Mouse (Mus musculus) left cerebral cortex, adult 11 months (tissue): ENCODE results near the gene Gm20388.
A peak's percentile ranks its signal among the peaks of the same experiment; 100 is the strongest.

Experiments
- DNase-seq: peaks from one replicate; pipeline ENCODE4 v3.0.0; 2022; ENCODE audit warnings: low spot score

The Gm20388 gene

DNA sequence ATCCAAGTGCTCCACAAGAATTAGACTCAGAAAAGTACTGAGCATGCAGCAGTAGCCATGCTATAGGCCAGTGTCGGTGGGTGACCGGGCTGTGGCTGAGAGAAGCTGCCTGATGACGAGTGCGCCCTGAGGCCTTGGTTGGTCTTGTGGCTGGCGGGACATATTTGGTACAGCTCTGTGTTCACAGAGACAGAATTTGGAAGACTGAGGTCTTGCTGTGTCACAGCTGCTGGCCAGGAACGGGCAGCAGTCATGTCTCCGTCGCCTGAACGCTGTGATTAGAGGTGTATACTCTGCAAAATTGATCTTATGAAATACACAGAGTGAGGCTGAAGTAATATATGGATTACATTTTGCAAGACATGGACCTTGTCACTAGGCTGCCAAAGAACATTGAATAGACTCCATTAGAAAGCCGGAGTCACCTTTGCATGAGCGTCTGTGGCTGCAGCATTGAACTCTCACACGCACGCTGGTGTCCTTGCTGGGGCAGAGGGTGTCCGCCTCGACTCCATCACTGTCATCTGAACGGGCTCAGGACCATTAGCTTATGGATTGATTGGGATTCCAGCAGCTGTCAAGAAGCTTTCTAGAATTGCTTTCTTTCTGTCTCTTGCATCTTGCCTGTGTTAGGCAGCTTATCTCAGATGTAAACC, 5.7 kb downstream of the Gm20388 start:
- DNase-seq: no peak

DNA sequence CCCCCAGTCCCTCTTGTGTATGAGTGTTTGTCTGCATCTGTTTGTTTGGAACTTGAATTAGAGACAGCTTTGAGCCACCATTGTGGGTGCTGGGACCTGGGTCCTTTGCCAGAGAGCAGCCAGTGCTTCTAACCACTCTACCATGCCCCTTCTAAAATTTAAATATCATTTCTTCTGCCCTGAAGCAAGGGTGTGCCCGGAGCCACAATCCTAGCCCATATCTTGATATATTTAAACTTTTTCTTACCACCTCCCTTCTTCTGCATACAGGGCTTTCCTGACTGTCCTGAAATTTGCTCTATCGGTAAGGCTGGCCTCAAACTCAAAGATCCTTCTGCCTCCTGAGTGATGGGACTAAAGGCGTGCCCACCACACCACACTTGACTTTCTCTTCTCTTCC, 6.8 kb downstream of the Gm20388 start:
- no peak for DNase-seq

DNA sequence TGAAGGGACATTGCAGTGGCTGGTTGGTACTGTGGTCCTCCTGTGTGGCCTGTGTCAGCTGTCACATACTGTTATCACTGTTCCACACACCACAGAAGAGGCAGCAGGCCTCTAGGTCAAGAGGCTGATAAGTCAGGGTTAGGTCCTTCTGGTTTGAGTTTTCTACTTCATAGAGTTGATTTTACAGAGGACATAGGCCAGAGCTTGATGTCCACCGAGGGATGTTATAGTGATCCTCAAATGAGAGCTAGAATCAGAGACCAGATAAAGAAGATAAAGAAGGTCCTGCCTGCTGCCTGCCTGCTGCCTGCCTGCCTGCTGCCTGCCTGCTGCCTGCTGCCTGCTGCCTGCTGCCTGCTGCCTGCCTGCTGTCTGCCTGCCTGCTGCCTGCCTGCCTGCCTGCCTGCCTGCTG, 7.5 kb downstream of the Gm20388 start:
- no peak for DNase-seq

DNA sequence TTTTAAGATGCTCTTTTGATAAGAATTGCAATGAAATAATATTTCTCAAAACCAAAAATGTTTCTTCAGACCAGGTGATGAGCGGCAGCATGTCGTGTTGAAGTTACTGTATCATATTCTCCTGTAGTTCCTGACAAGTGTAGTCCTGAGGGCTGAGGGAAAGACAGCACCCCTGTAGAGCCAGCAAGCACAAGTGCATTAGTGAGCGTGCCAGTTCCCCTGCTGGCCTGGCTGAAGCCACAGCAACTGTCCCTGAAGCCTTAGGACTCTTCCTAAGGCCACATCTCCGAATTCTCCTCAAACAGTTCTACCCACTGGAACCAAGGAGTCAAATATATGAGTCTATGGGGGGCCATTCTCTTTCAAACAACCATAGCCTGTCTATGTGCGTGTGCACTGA, 12.6 kb downstream of the Gm20388 start:
- DNase-seq: no peak

DNA sequence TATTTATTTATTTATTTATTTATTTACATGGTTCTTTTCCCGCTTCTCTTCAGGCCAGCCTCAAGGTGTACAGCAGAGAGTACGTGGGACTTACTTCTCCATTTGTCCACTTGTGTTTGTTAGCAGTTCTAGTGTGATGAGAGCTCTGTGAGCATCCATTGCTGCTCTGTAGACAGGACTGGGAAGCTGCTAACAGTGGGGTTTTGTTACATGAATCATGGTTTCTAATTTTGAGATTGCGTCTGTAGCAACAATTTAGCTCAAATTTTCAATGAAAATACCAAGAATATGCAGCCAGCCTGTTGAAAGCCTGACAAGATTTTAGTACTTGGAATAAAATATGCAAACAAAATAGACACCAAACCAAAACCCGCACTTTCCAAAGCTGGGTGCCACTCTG, 14.8 kb downstream of the Gm20388 start:
- DNase-seq: no peak

DNA sequence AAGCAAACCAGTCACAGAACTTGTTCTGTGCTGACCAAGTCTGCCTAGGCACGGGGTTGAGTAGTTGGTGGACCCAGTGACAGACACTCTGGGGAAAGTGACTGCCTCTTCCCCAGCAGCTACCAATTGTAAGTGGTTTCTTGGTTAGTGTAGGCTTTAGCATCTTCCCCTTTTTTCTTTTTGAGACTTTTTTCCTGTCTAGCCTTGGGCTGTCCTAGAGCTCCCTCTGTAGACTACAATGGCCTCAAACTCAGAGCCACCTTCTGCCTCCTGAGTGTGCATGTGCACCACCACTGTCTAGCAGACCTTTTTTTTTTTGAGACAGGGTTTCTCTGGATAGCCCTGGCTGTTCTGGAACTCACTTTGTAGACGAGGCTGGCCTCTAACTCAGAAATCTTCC, 15.8 kb downstream of the Gm20388 start:
- DNase-seq: no peak

DNA sequence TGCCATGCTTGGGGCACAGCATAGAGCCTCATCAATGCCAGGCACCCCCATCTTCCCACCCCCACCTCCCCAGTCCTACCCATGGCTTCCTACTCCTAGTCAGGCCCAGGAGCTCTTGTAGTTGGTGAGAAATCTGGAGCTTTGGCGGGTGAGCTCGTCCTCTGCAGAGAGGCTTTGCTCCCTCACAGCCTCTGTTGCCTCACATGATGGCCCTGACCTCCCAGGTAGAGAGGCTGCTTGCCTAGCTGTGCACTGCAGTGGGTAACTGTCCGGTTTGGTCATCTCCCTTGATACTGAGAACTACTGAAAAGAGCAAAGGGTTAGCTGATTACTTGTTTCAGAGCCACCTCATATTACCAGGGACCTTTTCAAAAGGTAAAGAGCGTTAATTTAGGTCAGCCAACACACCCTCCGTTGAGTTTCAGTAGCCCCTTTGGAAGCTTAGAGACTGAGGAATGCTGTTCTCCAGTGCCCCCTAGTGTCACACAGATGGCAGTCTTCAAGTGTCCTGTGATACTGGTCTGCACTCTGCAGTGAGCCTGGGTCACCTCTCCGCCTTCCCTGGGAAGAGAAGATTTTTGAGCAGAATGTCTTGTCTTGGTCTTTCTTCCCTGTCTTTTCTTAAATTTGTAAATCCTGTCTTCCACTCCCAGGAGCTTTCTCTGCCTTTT, 16.9 kb downstream of the Gm20388 start:
- no peak for DNase-seq

DNA sequence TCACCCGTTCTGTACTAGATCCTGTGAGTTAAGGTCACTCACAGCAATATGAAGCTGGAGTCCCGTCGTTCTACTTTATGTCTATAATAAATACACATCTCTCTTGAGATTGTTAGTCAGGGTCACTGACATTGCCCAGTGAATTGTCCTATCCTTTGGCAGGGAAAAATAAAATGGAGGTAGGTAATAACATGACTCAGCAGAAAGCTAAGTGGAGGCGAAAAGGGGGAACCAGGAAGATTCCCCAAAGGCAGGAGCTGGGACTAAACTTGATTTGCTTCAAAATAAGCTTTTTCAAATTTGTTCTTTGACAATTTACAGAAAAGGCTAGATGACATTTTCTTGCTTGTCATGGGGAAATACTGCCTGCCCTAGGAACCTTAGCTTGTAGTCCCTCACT, 20.7 kb downstream of the Gm20388 start:
- DNase-seq: no peak

DNA sequence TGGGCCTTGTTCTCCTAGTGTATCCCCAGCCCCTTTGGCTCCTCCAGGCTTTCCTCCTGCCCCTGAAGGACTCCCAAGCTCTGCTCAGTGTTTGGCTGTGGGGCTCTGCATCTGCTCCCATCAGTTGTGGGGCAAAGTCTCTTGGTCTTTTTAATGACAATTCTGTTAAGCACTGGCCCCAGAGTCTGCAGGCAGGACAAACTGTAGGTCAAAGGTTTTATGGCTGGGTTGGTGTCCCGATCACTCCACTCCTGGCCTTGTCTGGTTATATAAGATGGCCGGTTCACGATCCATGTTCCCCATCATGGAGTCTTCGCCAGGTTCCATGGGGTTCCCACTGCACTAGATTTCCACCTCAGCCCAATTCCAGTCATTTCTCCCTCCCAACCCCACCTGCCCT, 23.0 kb downstream of the Gm20388 start:
- no peak for DNase-seq

DNA sequence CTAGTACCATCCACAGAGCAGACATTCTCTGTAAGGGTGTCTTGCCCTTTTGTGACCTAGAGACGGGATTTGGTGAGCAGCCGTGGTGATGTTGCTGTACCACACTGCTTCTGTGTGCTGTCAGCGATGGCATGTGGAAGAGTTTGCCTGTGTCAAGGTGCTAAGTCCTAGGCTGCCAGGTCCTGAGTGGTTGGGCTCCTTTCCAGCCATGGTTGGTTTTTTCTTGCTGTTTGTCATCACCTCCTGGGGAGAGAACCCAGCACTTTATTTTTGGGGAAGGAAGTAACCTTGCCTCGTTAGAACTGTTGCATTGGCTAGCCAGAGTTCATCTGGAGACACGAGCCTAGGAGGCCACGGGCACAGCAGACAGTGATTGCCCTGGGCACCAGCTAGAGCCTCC, 24.9 kb downstream of the Gm20388 start:
- no peak for DNase-seq

DNA sequence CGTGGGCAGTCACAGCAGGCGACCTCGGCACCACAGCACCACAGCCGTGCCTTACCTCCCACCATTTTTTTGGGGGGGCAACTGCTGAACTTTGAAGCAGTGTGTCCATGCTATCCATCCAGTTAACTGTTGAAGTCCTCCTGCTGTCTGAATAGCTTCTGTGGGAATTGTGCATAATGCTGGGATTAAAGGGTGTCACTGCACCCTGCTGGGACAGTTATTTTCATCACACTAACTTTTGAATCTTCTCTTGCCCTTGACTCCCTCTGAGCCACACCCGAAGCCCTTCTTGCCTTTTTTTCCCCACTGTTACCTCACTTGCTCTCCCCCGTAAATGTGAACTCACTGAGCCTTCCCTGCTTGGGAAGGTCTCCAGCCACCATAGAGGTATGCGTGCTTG, 27.8 kb downstream of the Gm20388 start:
- no peak for DNase-seq

DNA sequence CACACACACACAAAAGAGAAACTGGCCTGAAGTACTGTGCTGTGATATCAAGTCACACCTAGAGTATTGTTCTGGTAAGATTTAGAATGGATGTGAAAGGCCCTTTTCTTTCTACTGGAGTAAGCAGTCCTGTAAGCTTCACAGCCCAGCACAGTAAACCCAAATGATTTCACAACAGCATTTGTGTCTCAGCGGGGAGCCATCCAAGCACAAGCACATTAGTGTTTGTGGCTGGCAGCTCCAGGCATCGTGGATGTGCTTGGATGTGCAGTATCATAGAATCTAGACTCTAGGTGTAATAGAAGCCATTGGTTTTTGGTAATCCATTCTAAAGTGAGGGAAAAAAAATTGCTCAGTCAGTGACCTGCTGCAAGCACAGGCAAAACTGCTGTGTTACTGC, 28.7 kb downstream of the Gm20388 start:
- DNase-seq: no peak

DNA sequence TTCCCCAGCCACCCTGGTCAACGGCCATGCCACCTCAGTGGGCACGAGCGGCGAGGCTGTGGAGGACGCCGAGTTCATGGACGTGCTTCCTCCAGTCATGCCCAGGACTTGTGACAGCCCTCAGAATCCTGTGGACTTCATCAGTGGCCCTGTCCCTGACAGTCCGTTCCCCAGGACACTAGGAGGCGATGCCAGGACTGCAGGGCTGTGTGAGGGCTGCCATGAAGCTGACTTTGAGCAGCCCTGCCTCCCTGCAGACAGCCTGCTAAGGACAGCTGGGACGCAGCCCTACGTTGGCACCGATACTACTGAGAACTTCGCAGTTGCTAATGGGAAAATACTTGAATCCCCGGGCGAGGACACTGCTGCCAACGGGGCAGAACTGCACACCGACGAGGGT, 30.8 kb downstream of the Gm20388 start:
- DNase-seq: no peak

DNA sequence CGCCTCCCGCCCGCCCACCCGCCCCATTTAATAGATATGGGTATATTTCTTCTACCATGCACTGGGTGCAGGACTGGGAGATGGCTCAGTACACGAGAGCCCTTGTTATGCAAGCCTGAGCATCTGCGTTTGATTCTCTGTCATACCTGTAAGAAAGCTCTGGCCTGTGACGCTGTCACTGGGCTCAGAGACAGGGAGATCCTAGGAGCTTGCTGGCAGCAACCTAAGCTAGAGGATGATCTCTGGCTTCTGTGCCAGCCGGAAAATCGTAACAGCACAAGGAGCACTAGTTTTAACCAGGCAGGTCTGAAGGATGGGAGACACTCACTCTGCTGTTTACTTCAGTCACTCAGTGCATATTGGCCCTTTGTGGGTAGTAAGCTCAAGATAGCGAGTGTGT, 33.0 kb downstream of the Gm20388 start:
- DNase-seq: no peak

DNA sequence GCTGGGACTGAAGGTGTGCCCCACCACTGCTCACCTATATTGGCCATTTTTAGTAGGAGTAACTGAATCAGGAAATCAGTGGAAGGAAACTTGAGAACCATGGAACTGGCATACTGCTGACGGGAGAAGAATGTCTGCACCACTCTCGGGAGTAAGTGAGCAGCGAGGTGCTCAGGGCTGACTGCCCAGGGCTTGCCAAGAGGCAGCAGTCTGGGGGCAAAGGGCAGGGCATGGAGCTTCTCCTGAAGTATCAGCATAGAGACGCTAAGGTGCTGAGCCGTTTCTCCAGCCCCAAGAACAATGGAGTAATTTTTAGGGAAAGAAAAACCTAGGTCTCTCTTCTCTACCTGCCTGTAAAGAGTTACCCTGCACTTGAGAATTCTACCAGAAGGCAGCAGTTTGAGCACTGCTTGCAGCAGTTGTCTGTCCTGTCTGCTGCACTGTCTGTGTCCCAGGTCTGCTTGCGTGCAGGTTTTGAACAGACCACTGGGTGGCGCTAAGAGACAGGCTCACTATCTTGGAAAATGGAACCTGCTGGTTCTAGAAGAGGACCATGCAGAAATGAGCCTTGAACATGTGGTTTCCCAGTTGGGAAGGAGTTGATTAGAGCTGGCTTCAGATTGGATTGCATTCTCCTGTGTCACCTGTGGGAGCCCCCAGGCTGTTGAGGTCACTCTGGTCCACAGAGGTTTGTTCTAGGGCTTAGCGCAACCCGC, 33.6 kb downstream of the Gm20388 start:
- DNase-seq: peak; percentile 70

DNA sequence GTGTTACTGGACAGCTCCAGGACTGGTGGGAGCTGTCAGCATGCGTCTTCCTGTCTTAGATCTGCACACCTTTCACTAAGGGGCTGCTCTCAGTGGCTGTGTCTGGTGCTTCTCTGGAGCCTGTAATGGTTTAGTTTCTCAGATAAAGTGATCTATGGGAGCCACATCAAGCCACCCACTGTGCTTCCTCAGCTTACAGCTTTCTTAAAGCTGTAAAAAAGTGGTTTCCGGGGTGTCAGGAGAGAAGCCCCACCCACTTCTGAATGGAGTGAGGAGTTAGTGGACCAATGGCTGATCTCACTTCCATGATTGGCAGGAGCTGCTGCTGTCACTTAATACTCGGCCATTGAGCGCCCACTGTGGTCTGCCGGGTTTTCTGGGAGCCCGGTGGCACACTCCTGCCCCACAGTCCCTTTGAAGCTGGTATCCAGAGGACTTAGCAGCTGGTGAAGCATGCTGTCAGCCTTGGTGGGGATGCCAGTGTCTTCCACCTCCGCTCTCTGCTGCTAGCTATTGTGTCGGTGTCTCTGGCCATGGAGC, 35.8 kb downstream of the Gm20388 start:
- no peak for DNase-seq

DNA sequence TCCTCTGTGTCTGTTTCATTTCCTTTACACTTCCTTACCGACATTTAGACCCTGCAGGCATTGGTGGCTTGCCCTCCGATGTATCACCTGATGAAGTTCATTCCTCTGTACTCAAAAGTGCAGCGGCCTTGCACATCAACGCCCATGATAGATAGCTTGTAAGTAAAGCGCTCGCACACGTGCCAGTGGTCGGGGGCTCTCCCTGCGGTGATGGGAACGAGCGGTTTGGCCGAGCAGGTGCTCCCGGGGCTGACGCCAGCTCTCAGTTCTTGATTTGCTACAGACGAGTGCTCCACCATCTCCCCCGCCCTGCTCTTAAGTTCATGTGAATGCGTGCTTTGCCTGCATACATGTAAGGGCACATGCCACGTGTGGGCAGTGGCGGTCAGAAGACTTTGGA, 37.0 kb downstream of the Gm20388 start:
- no peak for DNase-seq

DNA sequence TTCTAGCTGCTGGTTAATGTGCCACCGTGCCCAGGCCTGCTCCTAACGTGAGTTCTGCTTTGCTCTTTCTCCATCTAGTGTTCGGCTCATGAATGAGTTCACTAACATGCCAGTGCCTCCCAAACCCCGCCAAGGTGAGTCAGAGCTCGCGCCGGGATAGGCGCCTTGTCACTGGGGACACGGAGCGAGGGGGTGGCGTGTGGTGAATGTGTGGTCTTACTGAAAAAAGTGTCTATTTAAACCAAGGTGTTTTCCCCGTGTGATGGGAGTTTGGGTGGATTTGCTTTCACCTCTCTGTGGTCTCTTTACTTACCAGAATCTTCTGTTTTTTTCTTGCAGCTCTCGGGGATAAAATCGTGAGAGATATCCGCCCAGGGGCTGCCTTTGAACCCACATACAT, 37.7 kb downstream of the Gm20388 start:
- DNase-seq: no peak

DNA sequence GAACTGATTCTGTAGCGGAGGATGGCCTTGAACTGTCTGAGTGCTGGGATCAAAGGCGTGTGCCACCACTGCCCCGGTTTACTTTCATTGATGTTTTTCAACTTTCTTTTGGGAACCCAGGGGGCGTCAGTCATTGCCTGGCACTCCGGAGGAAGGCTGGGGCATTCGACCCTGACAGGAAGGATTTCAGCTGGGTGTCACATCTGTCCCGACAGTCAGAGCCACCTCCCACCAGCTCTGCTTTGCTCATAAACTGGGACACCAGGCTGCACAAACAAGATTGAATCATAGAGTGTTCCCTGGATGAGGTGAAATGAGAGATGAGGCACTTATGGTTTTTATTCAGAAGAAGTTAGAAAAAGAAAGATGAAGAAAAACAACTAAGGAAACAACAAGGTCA, 41.6 kb downstream of the Gm20388 start:
- DNase-seq: no peak

DNA sequence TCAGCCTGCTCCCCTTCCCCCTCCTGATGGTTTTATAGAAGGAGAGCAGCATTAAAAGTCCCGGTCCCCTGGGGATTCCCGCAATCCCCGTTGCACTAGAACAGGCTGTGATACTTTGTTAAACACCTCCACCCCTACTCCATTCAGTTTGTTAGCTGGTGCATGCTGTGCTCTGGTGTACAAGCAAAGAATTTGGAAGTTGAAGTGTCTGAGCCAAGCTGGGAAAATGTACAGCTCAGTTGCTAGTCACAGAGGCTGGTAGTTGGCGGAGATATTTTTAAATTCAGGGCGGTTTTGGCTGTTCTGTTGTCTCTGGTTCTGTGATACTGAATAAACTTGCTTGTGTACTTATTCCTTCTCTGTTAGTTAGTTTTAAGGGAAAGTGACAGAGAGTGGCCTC, 42.1 kb downstream of the Gm20388 start:
- peak; percentile 61 for DNase-seq

DNA sequence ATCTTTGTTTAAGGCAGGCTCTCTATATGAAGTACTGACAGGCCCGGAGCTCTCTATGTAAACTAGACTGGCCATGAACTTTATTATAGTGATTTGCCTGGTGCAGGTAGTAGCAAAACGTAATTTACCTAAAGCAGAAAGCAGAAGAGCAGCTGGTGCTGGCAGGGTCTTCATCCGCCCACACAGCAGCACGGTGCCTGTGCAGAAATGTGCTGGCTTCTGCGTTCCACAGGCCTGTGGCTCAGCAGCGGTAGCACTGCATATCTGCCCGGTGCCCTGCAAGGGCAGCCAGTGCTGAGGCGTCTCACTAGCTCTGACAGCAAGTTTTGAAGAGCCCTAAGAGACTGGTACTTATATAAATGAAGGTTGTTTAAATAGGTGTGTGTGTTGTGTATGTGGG, 44.7 kb downstream of the Gm20388 start:
- DNase-seq: no peak

DNA sequence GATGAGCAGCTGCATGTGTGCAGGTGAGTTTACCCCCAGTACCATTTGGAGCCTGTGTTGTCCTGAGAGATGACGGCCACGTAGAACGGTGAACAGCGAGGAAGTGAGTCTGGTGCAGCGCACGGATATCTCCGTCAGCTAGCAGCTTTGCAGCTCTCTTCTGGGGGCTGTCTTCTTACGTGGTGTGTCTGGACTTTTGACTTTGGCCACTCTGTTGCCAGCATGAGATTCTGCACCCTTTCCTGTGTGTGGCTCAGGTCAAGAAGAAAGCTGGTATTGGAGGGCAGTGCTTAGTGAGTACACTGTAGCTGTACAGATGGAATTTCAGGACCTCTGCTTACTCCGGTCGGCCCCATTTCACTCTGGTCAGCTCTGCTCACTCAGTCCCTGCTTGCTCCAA, 47.4 kb downstream of the Gm20388 start:
- DNase-seq: no peak

DNA sequence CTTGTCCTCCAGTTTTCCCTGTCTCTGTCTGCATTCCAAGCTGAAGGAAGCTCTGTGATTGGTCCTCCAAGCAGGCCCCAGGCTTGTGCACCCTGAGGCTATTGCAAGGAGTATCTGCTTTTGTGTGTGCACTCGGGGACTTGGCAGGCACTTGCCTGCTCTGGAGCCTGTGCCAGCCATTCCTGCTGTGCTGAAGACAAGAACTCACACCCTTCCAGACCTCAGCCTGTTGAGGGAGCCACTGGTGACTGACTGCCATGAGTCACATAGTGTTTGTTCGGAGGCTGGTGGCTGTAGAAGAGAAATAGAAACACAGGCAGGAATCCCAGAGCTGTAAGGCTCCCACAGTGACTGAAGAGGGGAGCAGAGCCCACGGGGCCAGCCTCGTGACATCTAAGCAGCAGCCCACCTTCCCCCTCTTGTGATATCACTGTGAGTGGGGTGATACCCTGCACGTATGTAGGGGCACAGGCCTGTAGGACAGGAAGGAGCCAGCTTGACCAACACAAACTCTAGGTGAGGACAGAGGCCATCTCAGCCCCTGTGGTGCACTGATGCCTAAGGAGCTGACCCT, 50.0 kb downstream of the Gm20388 start:
- peak; percentile 61 for DNase-seq
